Comparison of ENCODE assay signal across 5 mouse cellular contexts in genomic region chr1:78710026-78710425, GRCm38 (mm10).
"Had no signal": no experiment of that assay in that cellular context is flagged by ENCODE, and none has a peak within 500 bp of the region (broad histone marks: within the 10 kb centered on the region; RNA-seq: fewer than 3 reads in every experiment).

No protein-coding gene starts in this region.

- DNase-seq: kidney, adult 8-10 months; kidney, postnatal 25 days; retina, postnatal 1 day; right cerebral cortex, postnatal 14 days; thymus, postnatal 36 days had no signal
